Mouse (Mus musculus) thymus, adult 18-20 months (tissue): ENCODE data around the gene Gm42420.

Experiments used
- DNase-seq, 2 experiments: peaks; one replicate each; pipeline ENCODE4 v3.0.0; 2022; ENCODE audit warnings: mixed read lengths in 2 of 2

Gene Gm42420

GRCm38 (mm10) chr6:39573791-39574554, 11.6 kb upstream of the Gm42420 start, which contains the start of gene Adck2:
Gene Adck2 (plus strand): TSS chr6:39573873.
- peak; percentile 69 to 72 for DNase-seq

GRCm38 (mm10) chr6:39574555-39574869, 11.0 kb upstream of the Gm42420 start:
- DNase-seq, result peak in 1 of 2 experiments; percentile 10

- DNase-seq, result no peak
Measured at GRCm38 (mm10) chr6:39574951-39575350, 10.6 kb upstream of the Gm42420 start.

DNA sequence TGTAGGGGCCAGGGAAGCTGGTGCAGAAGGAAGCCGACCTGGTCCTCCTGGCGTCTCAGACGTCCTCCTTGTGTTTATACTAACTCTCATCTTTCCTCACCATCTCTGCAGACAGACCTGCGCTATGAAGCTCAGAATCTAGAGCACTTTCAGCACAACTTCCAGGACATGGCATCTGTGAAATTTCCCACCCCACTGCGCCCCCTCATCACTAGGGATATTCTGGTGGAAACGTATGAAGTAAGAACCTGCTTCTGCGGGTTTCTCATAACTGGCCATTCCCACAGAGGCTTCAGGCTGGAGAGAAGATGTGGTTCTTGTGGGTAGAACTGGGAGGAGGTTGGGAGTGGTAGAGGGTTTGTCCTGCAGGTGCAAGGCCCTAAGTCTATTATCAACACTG, 6.0 kb upstream of the Gm42420 start:
- no peak for DNase-seq

- no peak for DNase-seq
Measured at GRCm38 (mm10) chr6:39580558-39580957, 5.0 kb upstream of the Gm42420 start.

GRCm38 (mm10) chr6:39581087-39581784, 4.3 kb upstream of the Gm42420 start:
- DNase-seq, result no peak

GRCm38 (mm10) chr6:39591481-39591880, 5.9 kb downstream of the Gm42420 start:
- no peak for DNase-seq

GRCm38 (mm10) chr6:39592401-39593214, 7.1 kb downstream of the Gm42420 start, which contains the start of gene Ndufb2:
Gene Ndufb2 (plus strand): TSS chr6:39592574.
- DNase-seq, result peak; percentile 83 to 89

- no peak for DNase-seq
Measured at GRCm38 (mm10) chr6:39600851-39601250, 15.3 kb downstream of the Gm42420 start.

GRCm38 (mm10) chr6:39601828-39602227, 16.3 kb downstream of the Gm42420 start:
- no peak for DNase-seq

GRCm38 (mm10) chr6:39604565-39604964, 19.0 kb downstream of the Gm42420 start:
- DNase-seq, result no peak

DNA sequence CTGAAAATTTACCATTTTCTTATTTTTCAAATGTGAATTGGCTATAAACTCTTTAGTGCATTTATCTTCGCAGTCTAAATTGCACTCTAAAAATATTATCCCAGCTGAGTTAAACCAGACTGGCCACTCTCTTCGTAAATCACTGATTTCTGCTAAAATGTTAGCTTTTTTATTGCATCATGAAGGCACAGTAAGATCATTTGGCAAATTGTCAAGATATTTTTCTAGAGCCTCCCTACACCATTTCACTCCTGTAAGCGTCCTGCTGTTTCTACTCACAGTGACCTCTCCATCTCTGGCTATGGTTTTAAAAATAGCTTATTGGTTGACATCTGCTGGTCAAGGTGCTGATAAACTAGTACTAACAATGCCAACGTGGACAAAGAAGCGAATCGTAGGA, 20.5 kb downstream of the Gm42420 start:
- no peak for DNase-seq

DNA sequence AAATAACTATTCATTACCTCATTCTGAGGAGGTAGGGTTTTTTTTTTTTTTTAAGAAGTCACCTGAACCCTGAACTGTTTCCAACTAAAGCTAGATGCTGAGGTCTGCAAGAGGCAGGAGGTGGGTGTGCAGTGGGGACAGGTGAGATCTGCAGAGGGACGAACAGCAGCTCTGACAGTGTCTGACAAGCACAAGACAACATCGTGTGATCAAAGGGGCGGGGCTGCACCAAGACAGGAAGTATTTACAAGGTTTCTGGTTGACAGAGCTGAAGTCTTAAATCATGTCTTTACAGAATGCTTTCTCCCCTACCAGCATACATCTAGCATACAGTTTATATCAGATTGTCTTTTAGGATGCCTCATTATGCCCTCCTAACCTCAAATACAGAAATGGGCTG, 21.3 kb downstream of the Gm42420 start:
- peak; percentile 14 to 15 for DNase-seq

DNA sequence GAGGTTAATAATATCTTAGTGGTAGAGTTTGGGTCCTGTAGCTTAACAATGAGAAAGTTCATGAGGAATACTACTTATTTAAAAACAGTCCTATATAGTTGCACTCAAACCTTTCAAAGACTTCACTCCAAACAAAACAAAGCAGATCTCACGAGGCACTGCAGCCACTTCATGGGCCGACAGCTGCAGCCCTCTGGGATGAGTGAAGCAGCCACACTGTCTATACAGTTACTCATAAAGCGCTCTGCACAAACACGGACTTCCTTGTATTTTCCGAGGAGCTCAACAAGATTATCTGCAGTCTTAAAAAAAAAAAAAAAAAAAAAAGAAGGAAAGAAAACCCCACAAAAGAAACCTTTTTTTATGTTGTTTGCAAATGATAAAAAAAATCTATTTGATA, 21.8 kb downstream of the Gm42420 start:
- no peak for DNase-seq

DNA sequence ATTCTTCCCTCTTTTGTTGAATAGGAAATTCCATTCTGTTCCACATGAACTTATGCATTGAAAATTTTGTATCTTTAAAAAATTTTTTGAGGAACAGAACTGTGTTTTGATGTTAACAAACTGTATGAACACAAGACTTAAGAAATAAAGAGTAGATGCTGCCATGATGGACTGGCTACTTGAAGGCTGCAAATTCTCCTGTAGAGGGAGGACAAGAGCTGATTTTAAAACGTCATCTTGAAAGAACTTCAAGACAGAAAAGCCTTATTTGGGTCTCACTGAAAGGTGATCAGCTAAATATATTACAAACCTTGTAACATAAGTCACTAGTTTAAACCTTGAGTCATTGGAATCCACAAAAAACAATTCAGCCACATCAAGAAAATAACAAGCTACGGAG, 24.7 kb downstream of the Gm42420 start:
- DNase-seq, result no peak

GRCm38 (mm10) chr6:39611296-39611695, 25.7 kb downstream of the Gm42420 start:
- DNase-seq, result no peak
